Mouse (Mus musculus): ENCODE measurements around the gene Zc3h12d. TPM values are rescaled to one million over a fixed set of nuclear protein-coding genes. Genes with fewer than 3 reads are reported as not detected.
"Not testable (repeated sequence)": the region's sequence is repeated elsewhere in the genome, so short reads cannot be mapped to it uniquely, and the experiment has no call there.

Gene Zc3h12d
- polyA plus RNA-seq, 1 experiment from 2014 or later: 0.39 TPM

DNA sequence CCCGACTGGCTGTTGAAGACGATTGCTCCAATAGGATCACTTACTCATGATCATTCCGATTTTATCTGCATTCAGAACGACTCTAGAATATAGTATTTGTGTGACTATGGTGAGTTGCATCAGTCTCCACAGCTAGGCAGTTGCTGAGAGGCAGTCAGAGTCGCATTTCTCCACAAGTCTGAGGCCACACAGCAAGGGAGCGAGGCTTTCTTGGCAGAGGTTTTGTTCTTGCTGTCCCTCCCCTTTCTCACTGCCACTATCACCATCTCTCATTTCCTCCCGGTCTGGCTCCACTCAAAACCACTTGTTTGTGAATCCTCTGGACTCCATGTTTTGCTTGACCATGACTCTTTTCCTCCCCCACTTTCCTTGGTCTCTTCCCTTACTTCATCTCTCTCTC lies 41.9 kb downstream of the Zc3h12d start:
- Histone ChIP-seq H3K36me3 (ENCODE audit: insufficient read depth, low read length) (no peaks in the 10 kb centered on the region), H3K4me1 (ENCODE audit: insufficient read depth, low read depth, low read length) (no peaks in the 10 kb centered on the region), H3K27ac (ENCODE audit: low read length) (no peak overlapping the region), H3K27me3 (replicated peaks; ENCODE audit: insufficient read depth, low read length) (0 out of 2 replicates have a peak, but pooled peaks cover 2% of the 10 kb centered on the region), H3K9me3 (ENCODE audit: low read length) (no peaks in the 10 kb centered on the region), H3K9ac (replicated peaks; ENCODE audit: low read depth) (no peak overlapping the region), H3K4me2 (replicated peaks; ENCODE audit: low read depth, low read length) (no peak overlapping the region), H3K4me3 (ENCODE audit: low read depth, low read length) (no peak overlapping the region)
- TF ChIP-seq EP300 (IDR thresholded peaks at IDR 0.05) (no peak), CTCF (IDR thresholded peaks at IDR 0.05) (no peak)
- ATAC-seq: peak; percentile 49
- DNase-seq (ENCODE audit: low spot score): peak; percentile 55
- WGBS: 60% methylated on average over 7 of the region's 7 CpGs

DNA sequence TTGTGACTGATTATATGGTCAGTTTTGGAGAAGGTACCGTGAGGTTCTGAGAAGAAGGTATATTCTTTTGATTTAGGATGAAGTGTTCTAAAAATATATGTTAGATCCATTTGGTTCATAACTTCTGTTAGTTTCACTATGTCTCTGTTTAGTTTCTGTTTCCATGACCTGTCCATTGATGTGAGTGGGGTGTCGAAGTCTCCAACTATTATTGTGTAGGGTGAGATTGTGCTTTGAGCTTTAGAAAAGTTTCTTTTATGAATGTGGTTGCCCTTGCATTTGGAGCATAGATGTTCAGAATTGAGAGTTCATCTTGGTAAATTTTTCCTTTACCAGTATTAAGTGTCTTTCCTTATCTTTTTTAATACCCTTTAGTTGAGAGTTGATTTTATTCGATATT lies 48.0 kb downstream of the Zc3h12d start:
- H3K9ac ChIP-seq (replicated peaks; ENCODE audit: low read depth); H3K4me3 ChIP-seq (ENCODE audit: low read depth, low read length); DNase-seq (ENCODE audit: low spot score); H3K4me2 ChIP-seq (replicated peaks; ENCODE audit: low read depth, low read length); H3K4me1 ChIP-seq (ENCODE audit: insufficient read depth, low read depth, low read length); H3K36me3 ChIP-seq (ENCODE audit: insufficient read depth, low read length); ATAC-seq; H3K27ac ChIP-seq (ENCODE audit: low read length); H3K9me3 ChIP-seq (ENCODE audit: low read length); H3K27me3 ChIP-seq (replicated peaks; ENCODE audit: insufficient read depth, low read length): not testable (repeated sequence)
- 92% methylated on average over 3 of the region's 3 CpGs for WGBS

DNA sequence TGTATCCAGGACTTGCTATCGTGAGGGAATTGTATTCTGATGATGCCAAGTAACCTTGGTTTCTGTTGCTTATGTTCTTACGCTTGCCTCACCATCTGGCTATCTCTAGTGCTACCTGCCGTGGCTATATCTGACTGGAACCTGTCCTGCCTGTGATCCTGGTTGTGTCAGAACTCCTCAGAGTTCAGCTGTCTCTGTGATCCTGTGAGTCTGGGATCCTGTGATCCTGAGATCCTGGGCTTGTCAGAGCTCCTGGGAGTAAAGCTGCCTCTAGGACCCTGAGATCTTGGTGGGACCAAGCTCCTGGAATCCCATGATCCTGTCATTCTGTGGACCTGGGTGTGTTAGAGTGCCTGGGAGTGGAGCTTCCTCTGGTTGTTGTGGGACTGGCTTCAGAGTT lies 49.7 kb downstream of the Zc3h12d start:
- DNase-seq (ENCODE audit: low spot score) (no peak), ATAC-seq (no peak)
- Histone ChIP-seq H3K27ac (ENCODE audit: low read length) (no peak overlapping the region), H3K36me3 (ENCODE audit: insufficient read depth, low read length) (no peaks in the 10 kb centered on the region), H3K4me1 (ENCODE audit: insufficient read depth, low read depth, low read length) (no peaks in the 10 kb centered on the region), H3K4me3 (ENCODE audit: low read depth, low read length) (no peak overlapping the region), H3K4me2 (replicated peaks; ENCODE audit: low read depth, low read length) (no peak overlapping the region), H3K9ac (replicated peaks; ENCODE audit: low read depth) (no peak overlapping the region), H3K27me3 (replicated peaks; ENCODE audit: insufficient read depth, low read length) (no peaks in the 10 kb centered on the region), H3K9me3 (ENCODE audit: low read length) (no peaks in the 10 kb centered on the region)
- no peak for TF ChIP-seq CTCF (IDR thresholded peaks at IDR 0.05)
- TF ChIP-seq EP300 (IDR thresholded peaks at IDR 0.05): no peak
- 84% methylated on average over 3 of the region's 3 CpGs for WGBS

DNA sequence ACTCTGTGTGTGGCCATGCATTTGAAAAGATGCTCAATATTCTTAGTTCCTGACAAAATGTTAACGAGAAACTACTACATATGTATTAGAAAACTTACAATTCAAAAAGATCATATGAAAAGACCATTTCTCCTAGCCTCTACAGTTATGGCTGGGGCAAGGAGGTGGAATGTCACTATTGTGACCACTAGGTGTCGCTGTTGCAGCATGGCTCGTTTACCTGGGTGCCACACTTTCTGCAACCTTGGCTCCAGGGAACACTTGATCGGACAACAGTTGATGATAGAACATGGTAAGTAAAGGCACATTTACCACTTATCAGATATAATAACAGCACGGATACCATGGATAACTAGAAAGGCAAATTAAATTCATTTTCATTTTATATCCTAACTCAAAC lies 51.3 kb downstream of the Zc3h12d start:
- H3K4me1 ChIP-seq (ENCODE audit: insufficient read depth, low read depth, low read length): no peaks in the 10 kb centered on the region
- H3K9me3 ChIP-seq (ENCODE audit: low read length): no peaks in the 10 kb centered on the region
- H3K9ac ChIP-seq (replicated peaks; ENCODE audit: low read depth): no peak overlapping the region
- ATAC-seq (peak; percentile 55), DNase-seq (ENCODE audit: low spot score) (peak; percentile 88)
- WGBS: 4% methylated on average over 5 of the region's 5 CpGs
- H3K27ac ChIP-seq (ENCODE audit: low read length): no peak overlapping the region
- H3K4me3 ChIP-seq (ENCODE audit: low read depth, low read length): no peak overlapping the region
- no peaks in the 10 kb centered on the region for H3K36me3 ChIP-seq (ENCODE audit: insufficient read depth, low read length)
- TF ChIP-seq CTCF (IDR thresholded peaks at IDR 0.05) (peak; percentile 100), EP300 (IDR thresholded peaks at IDR 0.05) (no peak)
- H3K27me3 ChIP-seq (replicated peaks; ENCODE audit: insufficient read depth, low read length): no peaks in the 10 kb centered on the region
- no peak overlapping the region for H3K4me2 ChIP-seq (replicated peaks; ENCODE audit: low read depth, low read length)

DNA sequence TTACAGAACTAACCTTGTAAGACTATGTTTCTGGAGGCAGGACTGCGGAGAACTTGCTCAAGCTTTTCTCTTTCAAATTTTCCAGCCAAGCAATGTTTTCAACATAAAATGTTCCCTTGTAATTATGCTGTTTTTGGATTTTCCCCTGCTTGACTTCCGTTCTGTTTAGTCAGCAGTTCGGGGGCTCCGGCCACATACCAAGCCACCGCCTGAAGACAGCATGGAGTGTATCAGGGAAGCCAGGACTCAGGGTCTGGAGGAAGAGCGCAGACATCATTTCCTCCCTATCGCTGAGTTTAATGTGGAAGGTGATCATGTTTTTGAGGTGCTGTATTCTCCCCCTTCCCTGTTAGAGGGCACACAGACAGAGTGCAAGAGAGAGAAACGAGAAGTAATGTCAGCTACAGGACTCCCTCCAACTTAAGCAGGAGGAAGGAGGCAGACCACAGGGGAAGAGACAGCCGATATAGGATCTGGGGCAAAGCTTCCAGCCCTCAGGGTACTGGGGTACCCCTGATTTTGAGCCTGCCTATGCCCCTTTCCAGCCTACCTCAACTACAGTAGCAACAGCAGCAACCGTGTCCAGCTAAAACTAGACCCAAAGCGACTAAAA lies 56.1 kb downstream of the Zc3h12d start:
- Histone ChIP-seq H3K4me3 (ENCODE audit: low read depth, low read length) (no peak overlapping the region), H3K27ac (ENCODE audit: low read length) (no peak overlapping the region), H3K4me2 (replicated peaks; ENCODE audit: low read depth, low read length) (no peak overlapping the region), H3K27me3 (replicated peaks; ENCODE audit: insufficient read depth, low read length) (no peaks in the 10 kb centered on the region), H3K36me3 (ENCODE audit: insufficient read depth, low read length) (no peaks in the 10 kb centered on the region), H3K4me1 (ENCODE audit: insufficient read depth, low read depth, low read length) (no peaks in the 10 kb centered on the region), H3K9ac (replicated peaks; ENCODE audit: low read depth) (no peak overlapping the region), H3K9me3 (ENCODE audit: low read length) (no peaks in the 10 kb centered on the region)
- 69% methylated on average over 11 of the region's 11 CpGs for WGBS
- DNase-seq (ENCODE audit: low spot score) (peak; percentile 40), ATAC-seq (no peak)
- TF ChIP-seq CTCF (IDR thresholded peaks at IDR 0.05): no peak
- TF ChIP-seq EP300 (IDR thresholded peaks at IDR 0.05): no peak

DNA sequence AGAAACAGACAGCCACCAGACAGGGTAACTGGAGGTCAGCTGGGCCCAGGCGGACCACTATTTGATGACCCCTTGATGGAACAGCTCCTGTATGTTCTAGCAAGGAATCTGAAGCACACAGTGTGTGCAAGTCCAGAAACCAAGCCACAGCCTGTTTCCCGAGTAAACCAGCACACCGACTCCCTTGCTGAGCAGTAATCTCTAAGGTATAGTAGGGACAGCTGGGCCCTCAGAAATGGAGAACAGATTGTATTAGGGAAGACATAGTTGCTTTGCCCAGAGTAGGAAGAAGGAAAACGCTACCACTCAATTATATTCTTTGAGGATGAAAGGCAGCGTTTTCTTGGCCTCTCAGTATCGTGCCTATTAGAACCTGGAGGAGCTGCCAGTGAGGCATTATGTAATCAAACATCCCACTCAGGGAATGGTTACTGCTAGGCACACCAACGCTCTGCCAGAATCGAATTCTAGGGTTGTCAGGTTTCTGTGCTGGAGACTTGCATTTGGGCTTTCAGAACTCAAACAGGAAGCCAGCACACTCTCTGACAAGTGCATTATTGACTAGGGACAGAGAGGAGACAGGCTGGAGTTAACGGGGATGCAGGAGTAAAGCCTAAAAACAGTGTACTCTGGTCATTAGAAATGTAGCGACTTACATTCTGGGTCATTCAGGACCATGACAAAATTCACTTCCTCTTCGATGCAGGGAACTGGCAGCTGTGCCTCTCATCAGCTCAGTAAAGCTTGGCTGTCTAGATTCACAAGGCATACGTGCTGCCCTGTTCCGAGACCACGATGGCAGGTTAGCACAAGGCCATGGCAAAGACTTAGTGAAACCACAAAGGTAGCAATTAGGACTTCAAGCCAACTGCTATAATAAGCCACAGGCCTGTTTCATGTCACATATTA lies 68.7 kb downstream of the Zc3h12d start:
- Histone ChIP-seq H3K36me3 (ENCODE audit: insufficient read depth, low read length) (peaks cover 13% of the 10 kb centered on the region; the same call in 1 of the 2 replicates), H3K27me3 (replicated peaks; ENCODE audit: insufficient read depth, low read length) (no peaks in the 10 kb centered on the region), H3K9ac (replicated peaks; ENCODE audit: low read depth) (no peak overlapping the region), H3K4me3 (ENCODE audit: low read depth, low read length) (no peak overlapping the region), H3K27ac (ENCODE audit: low read length) (no peak overlapping the region), H3K4me2 (replicated peaks; ENCODE audit: low read depth, low read length) (no peak overlapping the region), H3K9me3 (ENCODE audit: low read length) (no peaks in the 10 kb centered on the region), H3K4me1 (ENCODE audit: insufficient read depth, low read depth, low read length) (no peaks in the 10 kb centered on the region)
- TF ChIP-seq EP300 (IDR thresholded peaks at IDR 0.05) (no peak), CTCF (IDR thresholded peaks at IDR 0.05) (no peak)
- 88% methylated on average over 14 of the region's 14 CpGs for WGBS
- ATAC-seq (no peak), DNase-seq (ENCODE audit: low spot score) (no peak)

All from lung, postnatal 0 days (tissue).